Mouse (Mus musculus) lung, postnatal 10 days (tissue): Measurements from ENCODE around the gene Gabrg3.
A peak's percentile ranks its signal among the peaks of the same experiment; 100 is the strongest.

Experiments used
- DNase-seq: peaks from one replicate; pipeline ENCODE4 v3.0.0; 2021

Gabrg3 gene

DNA sequence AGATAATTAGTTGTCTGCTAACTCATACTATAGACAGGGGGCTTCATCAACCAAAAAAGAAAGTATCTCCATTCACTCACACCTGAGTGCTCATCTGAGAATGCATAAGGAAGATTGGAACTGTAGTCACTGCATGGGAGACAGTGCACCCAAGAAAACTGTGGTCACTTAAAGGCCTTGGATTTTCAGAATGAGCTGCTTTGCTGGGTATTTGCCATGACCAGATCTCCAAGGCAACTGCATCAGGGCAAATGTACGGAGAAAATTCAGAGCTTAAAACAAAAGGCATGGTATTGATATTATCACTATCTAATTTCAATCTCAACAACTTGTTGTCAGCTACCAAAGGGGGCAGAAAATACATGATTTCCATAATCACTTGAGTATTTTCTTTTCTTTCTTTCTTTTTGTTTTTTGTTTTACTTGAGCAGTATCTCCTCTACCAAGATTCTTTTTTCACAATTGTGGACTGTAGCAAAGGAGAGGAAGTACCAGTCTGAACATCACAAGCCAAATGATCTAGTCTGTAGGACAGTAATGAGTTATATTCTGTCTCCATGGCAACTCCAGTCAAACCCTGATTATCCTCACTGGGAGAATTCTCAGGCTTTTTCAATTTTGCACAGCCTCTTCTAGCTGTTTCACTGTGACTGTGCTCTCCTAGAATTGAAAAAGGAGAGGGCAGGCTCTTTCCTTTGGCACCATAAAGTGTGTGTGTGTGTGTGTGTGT, 335.9 kb downstream of the Gabrg3 start:
- no peak for DNase-seq

DNA sequence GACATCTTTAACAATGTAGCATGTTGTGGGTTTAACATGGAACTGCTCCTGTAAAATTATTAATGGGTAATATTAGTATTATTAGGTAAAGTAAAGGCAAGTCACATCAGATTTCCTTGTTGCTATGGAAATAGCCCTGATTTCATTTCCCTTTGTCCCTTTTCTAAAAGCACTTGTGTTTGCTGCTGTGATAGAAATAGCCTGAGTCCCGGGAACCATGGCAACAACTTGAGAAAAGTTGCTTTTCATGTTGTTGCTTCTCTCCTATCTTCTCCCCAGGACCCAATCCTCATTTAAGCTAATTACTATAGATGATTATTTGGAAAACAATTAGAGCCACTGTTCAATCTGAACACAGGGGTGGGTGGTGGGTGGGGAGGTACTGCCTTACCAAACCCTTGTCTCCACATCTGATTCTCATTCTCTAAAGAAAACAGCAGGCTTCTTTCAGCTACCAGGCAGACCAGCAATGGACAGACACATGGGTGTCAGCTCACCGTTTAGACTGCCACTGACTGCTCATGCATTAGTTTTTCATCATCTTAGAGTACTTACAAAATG, 349.0 kb downstream of the Gabrg3 start:
- no peak for DNase-seq

DNA sequence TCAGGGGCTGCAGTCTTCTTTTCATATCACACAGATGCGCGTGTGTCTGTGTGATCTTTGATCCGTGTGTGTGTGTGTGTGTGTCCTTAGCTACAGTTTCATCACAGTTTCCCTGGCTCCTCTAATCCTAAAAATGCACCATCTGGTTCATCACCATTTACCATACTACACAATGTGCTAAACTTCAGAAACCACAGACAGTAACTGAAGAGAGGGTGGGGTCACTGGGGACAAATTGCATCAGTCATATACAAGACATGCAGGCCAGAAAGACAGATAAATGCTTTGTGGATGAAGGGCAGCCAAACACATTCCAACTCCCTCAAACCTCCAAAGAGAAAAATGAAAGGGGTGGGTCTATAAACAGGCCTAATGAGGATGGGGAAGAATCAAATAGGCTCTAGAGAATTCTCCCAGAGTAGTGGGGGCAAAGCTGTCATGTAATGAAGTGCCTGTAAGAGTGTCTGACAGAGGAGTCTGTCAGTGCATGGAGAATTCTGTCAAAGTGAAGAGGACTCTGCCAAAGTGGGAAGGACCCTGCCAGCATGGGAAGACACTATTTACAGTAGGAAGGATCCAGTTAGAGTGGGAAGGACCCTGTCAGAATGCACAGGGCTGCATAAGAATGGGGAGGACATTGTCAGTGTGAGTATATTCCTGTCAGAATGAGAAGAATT, 386.3 kb downstream of the Gabrg3 start:
- DNase-seq, result peak; percentile 39

DNA sequence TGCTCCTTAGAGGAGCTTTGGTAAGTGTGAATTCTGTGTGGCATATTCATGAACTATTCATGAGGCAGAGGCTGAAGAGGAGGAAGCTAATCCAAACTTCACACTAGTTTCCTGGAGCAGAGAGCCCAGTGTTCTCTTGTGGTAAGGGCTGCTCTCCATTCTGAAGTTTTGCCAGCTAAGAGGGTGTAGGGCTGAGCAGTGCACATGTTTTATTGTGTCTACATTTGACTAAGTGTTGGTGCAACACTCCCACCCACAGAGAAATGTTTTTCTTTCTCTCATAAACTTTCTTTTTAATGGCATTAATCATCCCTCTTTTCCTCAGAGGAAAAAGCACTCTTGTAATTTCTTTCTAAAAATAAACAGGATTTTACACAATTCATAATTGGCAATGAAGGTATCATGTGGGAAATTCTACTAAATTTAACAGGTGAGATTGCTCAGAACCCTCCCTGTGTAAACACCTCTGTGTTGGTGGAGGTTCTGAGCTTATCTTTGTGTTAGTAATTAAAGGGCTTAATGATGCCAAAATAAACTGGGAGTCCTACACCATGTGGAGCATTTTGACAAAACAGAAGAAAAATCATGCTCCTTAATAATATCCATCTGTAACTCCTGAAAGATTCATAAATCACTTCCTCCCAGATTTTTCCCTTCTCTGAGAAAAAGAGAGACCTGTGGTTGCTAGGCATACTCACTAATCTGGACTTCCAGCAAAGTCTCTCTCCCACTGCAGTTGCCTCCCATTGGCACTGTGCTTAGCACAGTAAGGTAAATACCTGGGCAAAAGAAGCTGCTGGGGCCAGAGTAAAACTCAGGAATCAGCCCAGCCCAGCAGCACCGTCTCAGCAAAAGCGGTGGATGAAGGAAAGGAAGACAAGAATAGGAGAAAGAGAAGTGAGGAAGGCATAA, 389.0 kb downstream of the Gabrg3 start:
- DNase-seq, result peak; percentile 2

DNA sequence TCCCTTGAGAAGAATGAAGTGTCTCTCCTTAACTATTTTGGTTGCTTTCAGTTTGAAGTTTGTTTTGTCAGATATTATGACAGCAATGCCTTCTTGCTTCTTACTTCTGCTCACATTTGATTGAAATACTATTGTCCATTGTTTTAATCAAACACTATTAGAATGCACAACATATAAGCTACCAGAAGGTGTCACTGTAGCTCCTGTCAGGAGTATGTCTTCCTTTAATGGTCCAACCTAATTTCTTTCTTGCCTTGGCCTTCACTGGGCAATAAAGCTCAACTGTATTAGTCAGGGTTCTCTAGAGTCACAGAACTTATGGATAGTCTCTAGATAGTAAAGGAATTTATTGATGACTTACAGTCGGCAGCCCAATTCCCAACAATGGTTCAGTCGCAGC, 440.6 kb downstream of the Gabrg3 start:
- DNase-seq, result peak; percentile 2

DNA sequence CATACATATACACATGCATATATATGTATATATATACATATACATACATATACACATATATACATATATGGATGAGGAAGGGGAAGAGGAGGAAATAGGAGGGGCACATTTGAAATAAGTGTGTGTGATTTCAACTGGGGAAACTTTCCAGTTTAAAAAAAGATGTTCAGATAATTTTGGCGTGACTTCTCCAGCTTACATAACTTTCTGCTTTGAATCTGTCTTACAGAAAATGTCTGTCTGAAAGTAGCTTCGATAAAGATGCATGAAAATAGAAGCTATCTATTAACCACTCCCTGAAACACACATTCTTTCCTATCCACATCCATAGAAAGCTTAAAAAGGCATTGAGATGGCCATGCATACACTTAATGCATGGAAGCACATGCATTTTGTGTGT, 445.4 kb downstream of the Gabrg3 start:
- no peak for DNase-seq

DNA sequence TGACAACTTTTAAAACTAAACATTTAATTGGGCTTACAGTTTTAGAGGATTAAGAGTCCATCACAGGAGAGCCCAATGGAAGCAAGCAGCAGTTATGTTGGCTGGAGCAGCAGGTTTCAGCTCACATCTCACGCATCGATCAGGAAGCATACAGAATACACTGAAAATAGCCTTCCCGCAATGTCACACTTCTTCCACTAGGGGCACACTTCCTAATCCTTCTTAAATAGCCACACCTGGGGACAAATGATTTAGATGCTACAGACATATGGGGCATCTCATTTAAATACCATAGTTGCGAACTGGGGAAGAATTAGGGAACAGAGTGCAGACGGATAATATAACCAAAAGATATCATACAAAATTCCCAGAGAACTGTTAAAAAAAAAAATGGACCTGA, 449.0 kb downstream of the Gabrg3 start:
- no peak for DNase-seq

DNA sequence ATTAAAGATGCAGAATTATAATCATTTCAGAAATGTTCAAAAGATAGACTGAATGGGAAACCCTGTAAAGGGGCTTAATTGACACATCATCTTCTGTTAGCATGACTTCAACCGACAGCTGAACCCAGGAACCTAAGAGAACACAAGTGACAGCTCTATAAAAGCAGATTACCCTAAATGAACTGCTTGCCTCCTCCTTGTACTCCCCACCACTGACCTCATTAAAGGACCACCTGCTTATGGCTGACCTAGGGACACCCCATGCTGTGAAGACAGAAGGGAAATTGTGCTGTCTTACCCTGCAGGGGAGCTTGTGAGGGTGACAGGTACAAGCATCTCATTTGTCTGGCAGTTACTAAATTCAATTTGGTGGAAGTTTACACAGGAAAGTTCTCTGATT, 467.5 kb downstream of the Gabrg3 start:
- no peak for DNase-seq

DNA sequence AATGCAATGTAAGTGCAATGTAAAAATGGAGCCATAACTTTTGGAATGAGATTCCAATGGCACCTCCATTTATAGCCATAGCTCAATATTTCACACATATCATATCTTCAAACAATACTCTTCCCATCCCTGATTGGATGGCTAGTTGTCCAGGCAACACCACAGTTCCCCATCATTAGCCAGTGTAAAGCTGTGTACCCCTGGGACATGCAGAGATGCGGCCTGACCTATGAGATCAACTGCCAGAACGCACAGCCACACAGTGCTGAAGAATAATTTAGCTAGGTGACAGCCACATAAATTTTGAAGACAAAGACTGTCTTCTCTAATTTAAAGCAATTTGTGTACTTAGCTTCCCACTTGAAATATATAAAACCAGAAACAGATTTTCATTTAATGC, 472.1 kb downstream of the Gabrg3 start:
- DNase-seq, result no peak

DNA sequence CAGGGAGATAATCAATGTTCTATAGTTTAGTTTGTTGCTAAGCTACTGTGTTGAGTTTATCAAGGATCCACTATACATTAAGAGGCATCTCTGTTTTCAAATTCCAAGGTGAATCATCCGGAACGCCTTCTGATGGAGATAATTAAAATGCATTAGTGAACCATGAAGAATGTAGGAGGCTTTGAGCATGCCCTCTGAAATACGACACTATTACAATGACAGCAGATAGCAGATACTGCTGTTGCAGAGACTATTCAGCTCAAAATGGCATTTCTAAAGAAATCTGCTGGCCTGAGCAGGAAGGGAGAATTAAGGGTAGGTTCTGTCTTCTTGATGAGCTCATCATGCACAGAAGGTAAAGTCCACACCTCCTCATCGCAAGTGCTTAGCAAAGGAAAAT, 487.2 kb downstream of the Gabrg3 start:
- DNase-seq, result no peak

DNA sequence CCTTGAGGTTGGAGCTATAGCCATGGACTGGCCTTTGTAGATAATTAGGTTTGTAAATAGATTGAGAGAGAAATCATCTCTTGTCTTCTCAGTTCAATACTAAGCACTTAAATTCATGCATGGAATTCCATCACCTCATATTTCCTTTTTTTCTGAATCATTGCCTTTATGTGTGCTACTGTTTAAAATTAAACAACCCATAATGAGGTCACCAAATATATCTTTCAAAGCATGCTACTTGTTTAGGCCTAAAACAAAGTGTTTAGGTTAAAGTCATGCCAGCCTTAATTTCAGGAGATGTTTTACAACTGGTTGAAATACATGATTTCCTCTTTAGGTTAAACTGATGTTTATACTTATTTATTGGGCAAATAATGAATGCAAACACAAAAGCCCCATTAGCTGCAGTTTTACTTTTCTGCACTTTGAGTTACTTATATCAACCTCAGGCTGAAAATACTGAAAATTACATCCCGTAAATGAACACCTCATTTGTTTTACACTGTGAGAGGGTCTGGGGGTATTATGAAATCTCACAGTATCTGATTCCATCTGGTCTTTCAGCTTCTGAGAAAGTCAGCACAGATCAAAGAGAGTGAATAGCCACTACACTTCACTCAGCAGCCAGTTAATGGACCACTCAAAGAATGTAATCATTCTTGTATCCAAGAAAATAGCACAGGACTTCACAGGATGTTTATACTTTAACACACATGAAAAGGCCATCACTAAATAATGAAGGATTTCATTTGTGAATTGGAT, 519.5 kb downstream of the Gabrg3 start:
- no peak for DNase-seq

DNA sequence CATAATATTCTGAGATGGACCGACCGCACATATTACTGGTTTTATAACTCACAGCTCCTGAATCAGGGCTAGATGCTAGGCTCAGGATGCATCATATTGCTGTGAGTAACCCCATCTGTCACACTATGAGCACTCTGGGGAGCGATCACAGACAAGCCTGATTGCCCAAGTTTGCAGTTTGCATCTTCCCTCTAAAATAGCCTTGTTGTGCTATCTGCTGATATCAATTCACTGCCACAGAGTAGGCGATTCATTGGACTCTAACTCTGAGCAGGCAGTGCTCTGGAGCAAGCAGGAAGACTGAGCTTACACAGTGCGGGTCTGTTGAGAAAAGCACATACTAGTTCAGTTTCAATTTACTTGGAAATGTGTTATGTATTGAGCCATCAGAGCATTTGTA, 543.4 kb downstream of the Gabrg3 start:
- DNase-seq, result no peak

DNA sequence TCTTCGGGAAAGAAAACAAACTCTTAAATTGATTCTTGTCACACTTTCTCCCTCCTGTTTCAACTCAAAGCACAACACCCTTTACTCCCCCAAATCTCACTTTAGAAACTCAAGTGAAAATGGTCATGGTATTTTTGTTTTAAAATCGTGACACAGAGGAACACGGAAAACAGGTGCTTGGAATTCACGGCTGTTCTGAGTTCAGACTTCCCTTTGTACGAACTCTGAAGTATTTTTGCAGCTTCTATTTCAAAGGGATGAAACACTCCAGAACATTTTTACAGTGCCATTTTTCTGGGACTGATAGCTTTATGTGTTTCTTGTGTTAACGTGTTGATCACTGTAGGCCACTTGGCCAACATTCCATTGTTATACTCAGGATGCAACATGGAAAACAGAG, 561.5 kb downstream of the Gabrg3 start:
- DNase-seq, result no peak

DNA sequence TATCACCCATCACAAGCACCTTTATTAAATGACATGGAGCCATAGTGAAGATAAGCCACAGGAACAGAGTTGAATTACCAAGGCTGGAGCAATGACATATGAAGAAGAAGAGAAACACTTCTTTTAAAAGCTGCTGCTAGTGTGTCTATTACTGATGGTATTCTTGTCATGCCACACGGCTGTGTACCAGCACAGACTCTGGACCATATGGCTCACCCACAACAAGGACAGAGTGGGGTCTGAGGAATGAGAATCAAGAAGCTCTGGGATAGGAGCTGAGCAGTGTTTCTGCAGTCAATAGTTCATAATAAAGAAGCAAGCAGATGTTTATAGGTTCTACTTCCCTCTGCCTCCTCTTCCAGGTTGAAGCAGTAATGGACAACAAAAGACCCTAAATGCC, 585.1 kb downstream of the Gabrg3 start:
- no peak for DNase-seq

DNA sequence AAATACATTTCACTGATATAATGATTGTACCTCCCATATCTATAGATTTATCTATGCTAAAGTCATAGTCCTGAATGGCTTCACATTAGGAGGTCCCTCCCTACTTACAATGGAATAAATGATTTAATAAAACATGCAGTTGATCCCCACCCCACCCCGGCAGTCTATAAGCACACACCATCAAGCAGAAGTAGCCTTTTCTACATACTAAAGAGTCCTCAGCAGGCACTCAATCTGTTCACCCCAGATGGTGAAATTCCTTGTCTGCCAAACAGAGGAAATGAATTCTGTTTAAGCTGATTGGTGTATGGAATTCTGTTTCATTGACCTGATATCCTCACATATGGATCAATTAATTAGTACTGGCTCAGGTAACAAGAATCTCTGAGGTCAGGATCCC, 607.9 kb downstream of the Gabrg3 start:
- DNase-seq, result no peak

DNA sequence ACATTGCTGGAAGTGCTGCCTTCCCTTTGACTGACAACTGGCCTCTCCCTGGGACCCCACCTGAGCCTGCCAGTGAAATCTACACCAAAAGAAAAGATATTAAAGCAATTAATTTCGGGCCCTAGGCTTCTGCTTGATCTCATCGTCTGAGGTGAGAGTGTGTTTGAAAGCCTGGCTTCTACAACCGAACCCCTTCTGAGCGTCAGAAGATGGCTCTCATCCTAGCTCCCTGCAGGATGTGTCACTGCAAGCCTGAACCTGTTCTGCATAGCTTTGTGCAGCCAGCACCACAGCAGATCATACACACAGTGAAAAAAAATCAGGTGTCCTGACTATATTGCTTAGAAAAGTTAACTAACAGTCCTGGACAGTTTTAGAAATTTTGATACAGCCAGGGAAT, 618.8 kb downstream of the Gabrg3 start:
- no peak for DNase-seq

DNA sequence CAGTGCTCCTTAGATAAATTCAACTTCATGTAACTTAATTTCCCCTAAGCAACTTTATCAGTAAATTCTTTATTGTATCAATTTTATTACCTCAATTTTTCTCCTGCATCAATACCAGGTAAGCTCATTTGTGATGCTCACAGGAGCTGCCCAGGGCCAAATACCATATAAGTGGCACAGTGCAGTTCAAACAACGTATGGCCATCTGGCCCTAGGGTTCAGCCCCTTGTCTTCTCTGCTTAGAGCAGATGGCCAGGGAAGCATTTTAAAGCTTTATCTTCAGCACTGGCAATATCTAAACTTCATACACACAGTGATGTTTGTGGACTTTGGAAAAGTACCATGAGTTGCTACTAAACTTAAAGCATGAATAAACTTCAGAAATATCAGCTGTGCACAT, 619.2 kb downstream of the Gabrg3 start:
- no peak for DNase-seq

DNA sequence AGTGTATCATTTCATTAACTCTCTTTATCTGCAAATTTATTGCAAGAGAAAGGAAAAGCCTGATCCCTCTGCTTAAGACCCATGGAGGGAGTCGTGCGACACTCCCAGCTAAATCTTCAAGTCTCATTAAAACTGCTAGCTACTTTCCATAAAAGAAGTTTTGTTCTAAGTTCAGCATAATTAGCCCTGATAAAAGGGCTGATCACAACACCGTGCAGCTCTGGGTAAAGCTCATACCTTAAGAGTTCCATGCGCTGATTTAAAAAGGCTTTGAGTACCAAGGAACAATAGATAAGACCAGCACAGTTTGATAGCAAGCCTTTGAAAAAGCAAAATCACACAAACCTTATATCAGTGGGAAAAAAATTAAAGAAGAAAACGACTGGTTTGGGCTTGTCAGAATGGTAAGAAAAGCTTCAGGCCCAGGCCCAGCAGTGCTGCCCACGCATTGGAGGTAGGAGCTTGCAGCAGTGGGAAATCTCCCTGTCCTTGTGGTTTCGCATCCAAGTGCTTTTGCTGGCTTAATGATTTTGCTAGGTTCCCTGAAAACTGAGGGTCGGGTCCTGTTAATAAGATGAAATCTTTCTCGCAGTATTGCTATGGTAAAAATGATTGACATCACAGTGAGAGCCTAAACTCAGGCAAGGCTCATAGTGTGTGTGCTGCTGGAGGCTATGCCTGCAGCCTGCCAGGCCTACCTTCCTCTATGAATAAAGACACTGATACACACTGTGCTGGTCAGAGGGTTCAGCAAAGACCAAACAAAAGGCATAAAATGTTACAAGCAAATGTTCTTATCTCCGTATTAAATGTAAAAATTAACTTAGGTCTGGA, 621.2 kb downstream of the Gabrg3 start:
- DNase-seq, result no peak

DNA sequence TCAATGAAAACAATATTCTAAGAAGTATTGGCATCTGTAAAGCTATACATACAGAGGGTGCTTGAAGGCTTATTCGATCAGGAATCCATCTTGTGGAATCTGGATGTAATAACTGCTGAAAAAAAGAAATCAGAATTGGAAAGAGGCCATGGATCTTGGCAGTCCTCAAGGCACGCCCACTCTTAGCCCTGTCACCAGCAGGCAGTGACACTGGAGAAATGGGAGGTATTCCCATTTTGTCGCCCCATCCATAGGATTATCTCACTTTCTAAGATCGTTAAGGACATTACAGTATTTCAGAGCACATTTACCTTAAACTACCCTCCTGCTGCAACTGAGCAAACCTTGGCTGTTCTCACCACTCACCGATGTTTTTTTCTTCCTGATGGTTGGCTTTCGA, 657.8 kb downstream of the Gabrg3 start:
- DNase-seq, result no peak
